ENCODE assay signal across 10 mouse cellular contexts in the genomic region with DNA sequence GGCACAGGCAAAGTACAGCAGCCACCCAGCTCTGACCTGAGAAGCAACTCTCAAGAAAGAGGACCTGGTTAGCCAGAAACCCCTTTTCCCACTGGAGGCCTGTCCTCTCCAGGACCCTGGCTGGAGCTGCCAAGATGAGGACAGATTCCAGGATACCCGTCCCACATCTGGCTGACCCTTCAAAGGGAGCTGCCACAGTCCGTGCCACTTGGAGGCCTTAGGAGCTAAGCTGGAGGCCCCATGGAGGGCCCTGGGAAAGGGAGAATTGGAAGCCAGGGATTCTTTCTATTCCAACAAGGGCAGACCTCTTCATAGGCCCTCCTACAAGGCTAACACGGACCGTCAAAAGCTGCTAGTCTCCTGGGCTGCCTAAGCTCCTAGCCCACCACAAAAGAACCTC. TPM values are rescaled to one million over a fixed set of nuclear protein-coding genes. Genes with fewer than 3 reads are reported as not detected.
DNase-seq lines count a peak whose midpoint lies in the region; ATAC-seq and TF ChIP-seq lines count a peak whose summit lies in the region.
"Had no signal": no experiment of that assay in that cellular context is flagged by ENCODE, and none has a peak within 500 bp of the region (broad histone marks: within the 10 kb centered on the region; RNA-seq: fewer than 3 reads in every experiment).

No protein-coding gene starts in this region.

- peaks cover 61% of the 10 kb centered on the region for H3K4me1 ChIP-seq in hindbrain, embryonic 10.5 days (replicated peaks)
- H3K4me1 ChIP-seq in hindbrain, embryonic 12.5 days: peaks cover 48% of the 10 kb centered on the region
- H3K4me1 ChIP-seq in embryonic facial prominence, embryonic 14.5 days (ENCODE audit: control insufficient read depth, insufficient read depth, low read length): peaks cover 25% of the 10 kb centered on the region
- peaks cover 59% of the 10 kb centered on the region for H3K4me1 ChIP-seq in limb, embryonic 10.5 days
- peaks cover 23% of the 10 kb centered on the region; the same call in 1 of the 2 replicates for H3K4me1 ChIP-seq in midbrain, postnatal 0 days (ENCODE audit: insufficient read depth, low read length)

- whole genome bisulfite sequencing in hindbrain, embryonic 10.5 days: 73% methylated on average over 4 of the region's 4 CpGs
- 77% methylated on average over 4 of the region's 4 CpGs for WGBS in hindbrain, embryonic 12.5 days
- WGBS in embryonic facial prominence, embryonic 14.5 days: 64% methylated on average over 2 of the region's 4 CpGs
- 71% methylated on average over 4 of the region's 4 CpGs for WGBS in limb, embryonic 10.5 days
- 40% methylated on average over 4 of the region's 4 CpGs for WGBS in midbrain, postnatal 0 days

- H3K9me3 ChIP-seq in hindbrain, embryonic 10.5 days: no peaks in the 10 kb centered on the region
- H3K9me3 ChIP-seq in hindbrain, embryonic 12.5 days (replicated peaks): no peaks in the 10 kb centered on the region
- no peaks in the 10 kb centered on the region for H3K9me3 ChIP-seq in embryonic facial prominence, embryonic 14.5 days (ENCODE audit: control insufficient read depth, low read length)
- no peaks in the 10 kb centered on the region for H3K9me3 ChIP-seq in limb, embryonic 10.5 days (replicated peaks)
- H3K9me3 ChIP-seq in midbrain, postnatal 0 days (ENCODE audit: low read length): no peaks in the 10 kb centered on the region

- peak overlapping the region; percentile 65 for H3K27ac ChIP-seq in hindbrain, embryonic 10.5 days
- H3K27ac ChIP-seq in hindbrain, embryonic 12.5 days: no peak overlapping the region
- 0 out of 2 replicates have a peak overlapping the region, but pooled peaks have one; percentile 6 for H3K27ac ChIP-seq in embryonic facial prominence, embryonic 14.5 days (replicated peaks; ENCODE audit: low read depth, low read length)
- peak overlapping the region; percentile 61 for H3K27ac ChIP-seq in limb, embryonic 10.5 days
- H3K27ac ChIP-seq in midbrain, postnatal 0 days (ENCODE audit: low read depth, low read length): no peak overlapping the region

- H3K9ac ChIP-seq in hindbrain, embryonic 12.5 days: no peak overlapping the region
- H3K9ac ChIP-seq in embryonic facial prominence, embryonic 14.5 days (ENCODE audit: low read depth, low read length): 0 out of 2 replicates have a peak overlapping the region, but pooled peaks have one; percentile 25
- no peak overlapping the region for H3K9ac ChIP-seq in midbrain, postnatal 0 days (replicated peaks; ENCODE audit: low read length, poor library complexity, severe bottlenecking)

- no peak for DNase-seq in hindbrain, embryonic 10.5 days (ENCODE audit: low spot score)
- DNase-seq in embryonic facial prominence, embryonic 14.5 days (ENCODE audit: low spot score): no peak
- DNase-seq in limb, embryonic 10.5 days (ENCODE audit: low spot score): no peak
- no peak for DNase-seq in midbrain, postnatal 0 days (ENCODE audit: low spot score)
- no peak for DNase-seq in right cerebral cortex, adult 18-20 months
- no peak for DNase-seq in embryo, embryonic 10 days (ENCODE audit: low spot score)
- DNase-seq: gastrocnemius, postnatal 25 days had no signal

- H3K4me2 ChIP-seq in hindbrain, embryonic 12.5 days (replicated peaks): no peak overlapping the region
- peak overlapping the region; percentile 10; the same call in 1 of the 2 replicates for H3K4me2 ChIP-seq in embryonic facial prominence, embryonic 14.5 days (ENCODE audit: low read depth, low read length)
- peak overlapping the region; percentile 30; the same call in 1 of the 2 replicates for H3K4me2 ChIP-seq in midbrain, postnatal 0 days (ENCODE audit: low read depth, low read length, poor library complexity, severe bottlenecking)

- peaks cover 42% of the 10 kb centered on the region for H3K36me3 ChIP-seq in hindbrain, embryonic 10.5 days
- H3K36me3 ChIP-seq in hindbrain, embryonic 12.5 days: peaks cover 32% of the 10 kb centered on the region
- H3K36me3 ChIP-seq in embryonic facial prominence, embryonic 14.5 days (ENCODE audit: control insufficient read depth, insufficient read depth, low read length): peaks cover 34% of the 10 kb centered on the region
- H3K36me3 ChIP-seq in limb, embryonic 10.5 days: peaks cover 44% of the 10 kb centered on the region
- H3K36me3 ChIP-seq in midbrain, postnatal 0 days (ENCODE audit: insufficient read depth, low read length): peaks cover 28% of the 10 kb centered on the region

- H3K4me3 ChIP-seq in hindbrain, embryonic 10.5 days: peak overlapping the region; percentile 18; the same call in 1 of the 2 replicates
- H3K4me3 ChIP-seq in hindbrain, embryonic 12.5 days: no peak overlapping the region
- H3K4me3 ChIP-seq in embryonic facial prominence, embryonic 14.5 days (ENCODE audit: low read depth, low read length): no peak overlapping the region
- H3K4me3 ChIP-seq in limb, embryonic 10.5 days: no peak overlapping the region
- no peak overlapping the region for H3K4me3 ChIP-seq in midbrain, postnatal 0 days (ENCODE audit: low read depth, low read length)

- ATAC-seq in hindbrain, embryonic 12.5 days (ENCODE audit: low FRiP score): no peak
- ATAC-seq in embryonic facial prominence, embryonic 14.5 days (ENCODE audit: low read depth): no peak
- no peak for ATAC-seq in midbrain, postnatal 0 days (ENCODE audit: low FRiP score)

- no peaks in the 10 kb centered on the region for H3K27me3 ChIP-seq in hindbrain, embryonic 10.5 days (ENCODE audit: insufficient read depth, poor library complexity, severe bottlenecking)
- no peaks in the 10 kb centered on the region for H3K27me3 ChIP-seq in hindbrain, embryonic 12.5 days
- no peaks in the 10 kb centered on the region for H3K27me3 ChIP-seq in embryonic facial prominence, embryonic 14.5 days (replicated peaks; ENCODE audit: control insufficient read depth, insufficient read depth, low read length)
- H3K27me3 ChIP-seq in limb, embryonic 10.5 days (ENCODE audit: low read depth, poor library complexity, severe bottlenecking): no peaks in the 10 kb centered on the region
- no peaks in the 10 kb centered on the region for H3K27me3 ChIP-seq in midbrain, postnatal 0 days (ENCODE audit: insufficient read depth, low read length)

- TF ChIP-seq CTCF in midbrain, postnatal 0 days (IDR thresholded peaks at IDR 0.05): no peak

RNA-seq across cellular contexts. Expression of gene Ampd2, which starts 4.8 kb away (rescaled TPM):
- polyA plus RNA-seq in hindbrain, embryonic 10.5 days (2016; fragmentation: Nextera tagmentation; extraction: Ambion mirVana): 53.3 and 58.7 TPM in 2 replicates
- 46.5 and 50.2 TPM in 2 replicates for polyA plus RNA-seq in hindbrain, embryonic 12.5 days (2016; fragmentation: Nextera tagmentation; extraction: Ambion mirVana)
- 31.6 and 33.8 TPM in 2 replicates for polyA plus RNA-seq in embryonic facial prominence, embryonic 14.5 days (2014; fragmentation: Nextera tagmentation; extraction: Ambion mirVana)
- 68.8 and 69.7 TPM in 2 replicates for polyA plus RNA-seq in limb, embryonic 10.5 days (2016; fragmentation: Nextera tagmentation; extraction: Ambion mirVana)
- 58.4 and 79.8 TPM in 2 replicates for total RNA-seq in midbrain, postnatal 0 days (2014; rRNA removed)
- 58.8 and 60.0 TPM in 2 replicates for polyA plus RNA-seq in midbrain, postnatal 0 days (2015; fragmentation: Nextera tagmentation; extraction: Ambion mirVana)

RNA-seq across cellular contexts. Expression of gene Gnat2, which starts 10.9 kb away (rescaled TPM):
- 0.46 and 0.81 TPM in 2 replicates for polyA plus RNA-seq in hindbrain, embryonic 10.5 days (2016; fragmentation: Nextera tagmentation; extraction: Ambion mirVana)
- polyA plus RNA-seq in hindbrain, embryonic 12.5 days (2016; fragmentation: Nextera tagmentation; extraction: Ambion mirVana): 0.33 and 0.37 TPM in 2 replicates
- 0.35 and 0.53 TPM in 2 replicates for polyA plus RNA-seq in embryonic facial prominence, embryonic 14.5 days (2014; fragmentation: Nextera tagmentation; extraction: Ambion mirVana)
- 1.6 and 2.4 TPM in 2 replicates for polyA plus RNA-seq in limb, embryonic 10.5 days (2016; fragmentation: Nextera tagmentation; extraction: Ambion mirVana)
- 0.28 TPM in 1 of 2 replicates, not detected in the other for total RNA-seq in midbrain, postnatal 0 days (2014; rRNA removed)
- 0.26 and 0.28 TPM in 2 replicates for polyA plus RNA-seq in midbrain, postnatal 0 days (2015; fragmentation: Nextera tagmentation; extraction: Ambion mirVana)
- total RNA-seq: layer of hippocampus, adult 18-20 months; megakaryocyte, adult 5-6 weeks had no signal

RNA-seq across cellular contexts. Expression of gene Gstm4, which starts 37.0 kb away (rescaled TPM):
- 12.8 and 13.9 TPM in 2 replicates for polyA plus RNA-seq in hindbrain, embryonic 10.5 days (2016; fragmentation: Nextera tagmentation; extraction: Ambion mirVana)
- polyA plus RNA-seq in hindbrain, embryonic 12.5 days (2016; fragmentation: Nextera tagmentation; extraction: Ambion mirVana): 12.1 and 12.5 TPM in 2 replicates
- polyA plus RNA-seq in embryonic facial prominence, embryonic 14.5 days (2014; fragmentation: Nextera tagmentation; extraction: Ambion mirVana): 14.1 and 14.2 TPM in 2 replicates
- 11.6 and 15.1 TPM in 2 replicates for polyA plus RNA-seq in limb, embryonic 10.5 days (2016; fragmentation: Nextera tagmentation; extraction: Ambion mirVana)
- total RNA-seq in midbrain, postnatal 0 days (2014; rRNA removed): 4.1 and 4.5 TPM in 2 replicates
- 25.6 and 25.9 TPM in 2 replicates for polyA plus RNA-seq in midbrain, postnatal 0 days (2015; fragmentation: Nextera tagmentation; extraction: Ambion mirVana)

Comparison
In these comparisons a context has a peak if more than half of its experiments do, and no peak if none do; other contexts are left out.
1. H3K27ac ChIP-seq: peak in hindbrain, embryonic 10.5 days (single experiment), embryonic facial prominence, embryonic 14.5 days (single experiment) and limb, embryonic 10.5 days (single experiment); none in hindbrain, embryonic 12.5 days (single experiment) and midbrain, postnatal 0 days (single experiment).